Mouse (Mus musculus) G1E (cell line): ENCODE data around the gene Dnmt3b.

ENCODE experiments used
- CTCF ChIP-seq: IDR thresholded peaks from 2 replicates; pipeline ENCODE4 v1.5.1; 2012; ENCODE audit warnings: low read depth, low read length, inconsistent platforms, mixed read lengths
- GATA1 ChIP-seq: IDR thresholded peaks from 2 replicates; pipeline ENCODE4 v1.6.1; 2012; ENCODE audit warnings: borderline replicate concordance, low read length, inconsistent platforms, mixed read lengths
- POLR2AphosphoS5 ChIP-seq: IDR thresholded peaks from 2 replicates; pipeline ENCODE4 v1.6.1; 2012; ENCODE audit warnings: low read depth, low read length, inconsistent platforms; ENCODE audit not compliant: insufficient replicate concordance
- TAL1 ChIP-seq: conservative IDR thresholded peaks from 2 replicates; pipeline ENCODE4 v1.6.1; 2012; ENCODE audit warnings: low read depth, low read length, inconsistent platforms, mixed read lengths

DNA sequence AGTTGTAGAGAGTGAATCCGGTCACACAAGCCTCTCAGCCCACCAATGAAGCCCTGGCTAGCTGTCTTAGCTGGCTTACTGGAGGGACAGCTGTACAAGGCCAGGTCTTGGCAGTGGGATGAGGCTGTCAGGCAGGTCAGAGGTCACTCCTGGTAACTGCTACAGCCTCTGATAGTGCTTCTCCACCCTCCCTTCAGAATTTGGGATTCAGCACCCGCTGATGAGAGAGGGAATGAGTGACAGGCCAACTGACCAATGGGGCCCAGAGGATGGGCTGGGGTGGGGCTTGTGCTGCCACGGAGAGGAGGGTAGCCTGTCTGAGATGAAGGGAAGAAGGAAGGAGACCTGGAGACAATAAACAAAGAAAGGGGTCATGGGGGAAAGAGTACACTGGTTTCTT is 11.4 kb downstream of the Dnmt3b start:
- TF ChIP-seq GATA1, result no peak
- TF ChIP-seq CTCF, result no peak
- no peak for TF ChIP-seq POLR2AphosphoS5
- no peak for TF ChIP-seq TAL1
